Mouse (Mus musculus): ENCODE measurements around the gene Mllt10. TPM values are rescaled to one million over a fixed set of nuclear protein-coding genes. Genes with fewer than 3 reads are reported as not detected.
A peak's percentile ranks its signal among the peaks of the same experiment; 100 is the strongest.

The Mllt10 gene
- polyA plus RNA-seq, 1 experiment from 2014 or later: 40.7 TPM

DNA sequence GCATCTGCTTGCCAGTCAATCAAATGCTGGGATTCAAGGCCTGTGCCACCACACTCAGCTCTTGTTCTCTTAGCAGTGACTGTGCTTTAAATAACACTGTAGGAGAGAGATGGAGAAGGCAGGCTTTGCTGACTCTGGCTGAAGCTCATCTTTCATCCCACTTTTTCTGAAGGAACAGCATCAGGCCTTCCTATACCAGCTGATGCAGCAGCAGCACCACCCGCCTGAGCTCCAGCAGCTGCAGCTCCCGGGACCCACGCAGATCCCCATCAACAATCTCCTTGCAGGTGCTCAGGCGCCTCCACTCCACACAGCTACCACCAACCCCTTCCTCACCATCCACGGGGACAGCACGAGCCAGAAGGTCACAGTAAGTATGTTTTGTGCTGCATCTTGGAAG is 153.5 kb downstream of the Mllt10 start:
- Histone ChIP-seq H3K4me2 (ENCODE audit: low read depth, low read length) (no peak overlapping the region), H3K9me3 (replicated peaks; ENCODE audit: control insufficient read depth, low read length) (no peaks in the 10 kb centered on the region), H3K4me1 (ENCODE audit: control insufficient read depth, insufficient read depth, low read length) (no peaks in the 10 kb centered on the region), H3K36me3 (ENCODE audit: control insufficient read depth, insufficient read depth) (peaks cover 58% of the 10 kb centered on the region), H3K27me3 (ENCODE audit: control insufficient read depth, insufficient read depth, low read length) (no peaks in the 10 kb centered on the region), H3K27ac (ENCODE audit: low read length) (no peak overlapping the region), H3K9ac (ENCODE audit: low read length) (no peak overlapping the region), H3K4me3 (ENCODE audit: low read length) (no peak overlapping the region)
- WGBS: 87% methylated on average over 6 of the region's 6 CpGs
- no peak for ATAC-seq (replicated peaks; ENCODE audit: extremely low read depth, insufficient read depth, low FRiP score)

DNA sequence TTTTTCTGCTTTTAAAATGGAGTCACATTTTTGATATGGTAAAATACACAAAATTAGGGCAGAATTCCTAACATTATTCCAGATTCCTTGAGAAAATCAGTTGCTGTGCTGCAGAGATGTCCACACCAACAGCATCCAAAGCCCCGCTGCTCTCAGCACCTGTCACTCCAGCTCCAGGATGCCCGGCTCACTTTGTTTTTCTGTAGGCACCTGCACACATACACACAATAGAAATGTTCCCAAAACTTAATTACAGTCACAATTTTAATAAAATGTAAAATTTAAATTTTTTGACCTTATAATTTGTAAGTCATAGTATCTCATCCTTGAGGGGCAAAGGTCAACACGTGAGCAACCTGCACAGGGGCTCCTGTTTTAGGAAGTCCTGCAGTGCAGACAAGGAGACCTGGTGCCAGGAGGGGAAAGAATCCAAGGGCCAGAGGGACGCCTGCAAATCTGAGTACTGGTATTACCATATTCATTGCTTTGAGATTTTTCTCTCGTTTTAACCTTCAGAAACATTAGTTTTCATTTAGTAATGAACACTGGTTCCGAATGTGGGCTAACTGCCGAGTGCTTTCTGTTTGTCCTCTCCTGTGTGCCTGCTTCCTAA is 154.3 kb downstream of the Mllt10 start:
- WGBS: 93% methylated on average over 7 of the region's 7 CpGs
- no peaks in the 10 kb centered on the region for H3K9me3 ChIP-seq (replicated peaks; ENCODE audit: control insufficient read depth, low read length)
- no peak overlapping the region for H3K4me2 ChIP-seq (ENCODE audit: low read depth, low read length)
- ATAC-seq (replicated peaks; ENCODE audit: extremely low read depth, insufficient read depth, low FRiP score): no peak
- H3K9ac ChIP-seq (ENCODE audit: low read length): no peak overlapping the region
- H3K4me3 ChIP-seq (ENCODE audit: low read length): no peak overlapping the region
- H3K36me3 ChIP-seq (ENCODE audit: control insufficient read depth, insufficient read depth): peaks cover 55% of the 10 kb centered on the region
- no peaks in the 10 kb centered on the region for H3K4me1 ChIP-seq (ENCODE audit: control insufficient read depth, insufficient read depth, low read length)
- no peaks in the 10 kb centered on the region for H3K27me3 ChIP-seq (ENCODE audit: control insufficient read depth, insufficient read depth, low read length)
- no peak overlapping the region for H3K27ac ChIP-seq (ENCODE audit: low read length)

DNA sequence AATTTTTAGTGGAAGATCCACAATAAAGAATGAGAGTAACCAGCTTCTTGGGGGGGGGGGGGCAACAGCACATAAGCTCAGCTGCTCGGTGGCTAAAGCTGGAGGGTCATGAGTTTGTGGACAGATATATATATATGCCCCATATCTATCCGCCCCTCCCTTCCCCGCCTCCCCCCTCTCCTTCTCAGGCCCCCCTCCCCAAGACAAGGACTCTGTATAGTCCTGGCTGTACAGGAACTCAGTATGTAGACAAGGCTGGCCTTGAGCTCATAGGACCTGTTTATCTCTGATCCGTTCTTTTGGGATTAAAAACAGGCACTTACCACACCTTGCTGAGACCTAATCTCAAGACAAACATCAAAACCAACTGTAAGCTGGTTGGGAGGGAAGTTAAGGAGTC is 154.9 kb downstream of the Mllt10 start:
- ATAC-seq (replicated peaks; ENCODE audit: extremely low read depth, insufficient read depth, low FRiP score): no peak
- H3K9ac ChIP-seq (ENCODE audit: low read length): no peak overlapping the region
- H3K36me3 ChIP-seq (ENCODE audit: control insufficient read depth, insufficient read depth): peaks cover 61% of the 10 kb centered on the region
- WGBS: 91% methylated on average over 4 of the region's 4 CpGs
- H3K4me3 ChIP-seq (ENCODE audit: low read length): no peak overlapping the region
- H3K4me1 ChIP-seq (ENCODE audit: control insufficient read depth, insufficient read depth, low read length): no peaks in the 10 kb centered on the region
- no peak overlapping the region for H3K27ac ChIP-seq (ENCODE audit: low read length)
- H3K27me3 ChIP-seq (ENCODE audit: control insufficient read depth, insufficient read depth, low read length): no peaks in the 10 kb centered on the region
- H3K4me2 ChIP-seq (ENCODE audit: low read depth, low read length): no peak overlapping the region
- H3K9me3 ChIP-seq (replicated peaks; ENCODE audit: control insufficient read depth, low read length): no peaks in the 10 kb centered on the region

DNA sequence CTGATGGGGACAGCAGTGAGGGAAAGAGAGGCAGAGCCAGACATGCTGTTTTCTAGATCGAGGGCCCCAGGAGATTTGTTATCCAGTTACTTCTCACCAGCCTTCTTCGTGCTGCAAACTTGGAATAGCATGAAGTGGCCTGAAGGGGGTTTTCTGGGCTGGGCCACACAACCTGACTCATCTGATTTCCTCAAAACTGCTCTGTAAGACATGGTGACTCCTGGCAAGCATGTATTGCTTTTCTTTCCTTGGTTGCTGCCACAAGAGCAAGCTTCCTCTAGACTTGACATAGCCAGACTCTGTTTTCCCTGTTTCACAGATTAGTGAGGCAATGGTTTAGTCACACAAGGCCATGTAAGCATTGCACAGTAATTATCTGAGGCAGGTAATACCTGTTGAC is 159.0 kb downstream of the Mllt10 start:
- H3K4me2 ChIP-seq (ENCODE audit: low read depth, low read length): no peak overlapping the region
- no peak overlapping the region for H3K4me3 ChIP-seq (ENCODE audit: low read length)
- 57% methylated on average over 2 of the region's 2 CpGs for WGBS
- H3K9ac ChIP-seq (ENCODE audit: low read length): no peak overlapping the region
- no peak for ATAC-seq (replicated peaks; ENCODE audit: extremely low read depth, insufficient read depth, low FRiP score)
- H3K27ac ChIP-seq (ENCODE audit: low read length): no peak overlapping the region
- H3K36me3 ChIP-seq (ENCODE audit: control insufficient read depth, insufficient read depth): peaks cover 47% of the 10 kb centered on the region
- H3K27me3 ChIP-seq (ENCODE audit: control insufficient read depth, insufficient read depth, low read length): no peaks in the 10 kb centered on the region
- peaks cover under 1% of the 10 kb centered on the region; the same call in 1 of the 2 replicates for H3K4me1 ChIP-seq (ENCODE audit: control insufficient read depth, insufficient read depth, low read length)
- H3K9me3 ChIP-seq (replicated peaks; ENCODE audit: control insufficient read depth, low read length): no peaks in the 10 kb centered on the region

DNA sequence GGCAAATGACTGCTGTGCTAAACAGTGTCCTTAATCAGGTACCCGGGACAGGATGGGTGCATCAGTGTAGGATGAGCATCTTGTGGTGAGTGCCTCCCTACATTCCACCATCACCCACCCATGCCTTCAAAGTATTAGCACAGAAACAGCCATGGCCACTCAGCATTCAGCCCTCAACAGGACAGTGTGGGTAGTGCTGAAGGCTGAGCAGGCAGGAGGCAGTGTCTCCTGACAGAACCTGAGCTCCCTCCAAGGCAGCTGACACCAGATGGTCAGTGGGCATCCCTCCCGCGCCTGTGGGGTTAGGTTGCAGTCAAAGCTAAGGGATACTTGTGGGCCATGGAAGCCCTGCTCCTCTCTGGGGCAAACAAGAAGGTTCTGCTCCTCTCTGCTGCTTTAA is 162.8 kb downstream of the Mllt10 start:
- no peaks in the 10 kb centered on the region for H3K27me3 ChIP-seq (ENCODE audit: control insufficient read depth, insufficient read depth, low read length)
- H3K36me3 ChIP-seq (ENCODE audit: control insufficient read depth, insufficient read depth): peaks cover 26% of the 10 kb centered on the region
- peaks cover 11% of the 10 kb centered on the region for H3K4me1 ChIP-seq (ENCODE audit: control insufficient read depth, insufficient read depth, low read length)
- no peak overlapping the region for H3K4me3 ChIP-seq (ENCODE audit: low read length)
- 72% methylated on average over 3 of the region's 3 CpGs for WGBS
- no peaks in the 10 kb centered on the region for H3K9me3 ChIP-seq (replicated peaks; ENCODE audit: control insufficient read depth, low read length)
- no peak overlapping the region for H3K27ac ChIP-seq (ENCODE audit: low read length)
- no peak overlapping the region for H3K4me2 ChIP-seq (ENCODE audit: low read depth, low read length)
- ATAC-seq (replicated peaks; ENCODE audit: extremely low read depth, insufficient read depth, low FRiP score): no peak
- H3K9ac ChIP-seq (ENCODE audit: low read length): no peak overlapping the region

GRCm38 (mm10) chr2:18218500-18218899 is 163.5 kb downstream of the Mllt10 start:
- H3K27ac ChIP-seq (ENCODE audit: low read length): no peak overlapping the region
- ATAC-seq (replicated peaks; ENCODE audit: extremely low read depth, insufficient read depth, low FRiP score): no peak

GRCm38 (mm10) chr2:18219136-18219535 is 164.1 kb downstream of the Mllt10 start:
- Histone ChIP-seq H3K9ac (ENCODE audit: low read length) (no peak overlapping the region), H3K27ac (ENCODE audit: low read length) (no peak overlapping the region), H3K4me3 (ENCODE audit: low read length) (no peak overlapping the region), H3K4me2 (ENCODE audit: low read depth, low read length) (no peak overlapping the region), H3K4me1 (ENCODE audit: control insufficient read depth, insufficient read depth, low read length) (peaks cover 16% of the 10 kb centered on the region), H3K27me3 (ENCODE audit: control insufficient read depth, insufficient read depth, low read length) (no peaks in the 10 kb centered on the region), H3K9me3 (replicated peaks; ENCODE audit: control insufficient read depth, low read length) (no peaks in the 10 kb centered on the region), H3K36me3 (ENCODE audit: control insufficient read depth, insufficient read depth) (peaks cover 20% of the 10 kb centered on the region)
- peak; percentile 50; the same call in 1 of the 2 replicates for ATAC-seq (replicated peaks; ENCODE audit: extremely low read depth, insufficient read depth, low FRiP score)
- 34% methylated on average over 8 of the region's 8 CpGs for WGBS

More at GRCm38 (mm10) chr2:18218500-18218899, 163.5 kb downstream of the Mllt10 start:
- no peak overlapping the region for H3K4me2 ChIP-seq (ENCODE audit: low read depth, low read length)
- H3K4me1 ChIP-seq (ENCODE audit: control insufficient read depth, insufficient read depth, low read length): peaks cover 15% of the 10 kb centered on the region
- no peaks in the 10 kb centered on the region for H3K27me3 ChIP-seq (ENCODE audit: control insufficient read depth, insufficient read depth, low read length)
- no peak overlapping the region for H3K9ac ChIP-seq (ENCODE audit: low read length)
- peaks cover 20% of the 10 kb centered on the region for H3K36me3 ChIP-seq (ENCODE audit: control insufficient read depth, insufficient read depth)
- WGBS: 69% methylated on average over 5 of the region's 5 CpGs
- H3K4me3 ChIP-seq (ENCODE audit: low read length): no peak overlapping the region
- no peaks in the 10 kb centered on the region for H3K9me3 ChIP-seq (replicated peaks; ENCODE audit: control insufficient read depth, low read length)

DNA sequence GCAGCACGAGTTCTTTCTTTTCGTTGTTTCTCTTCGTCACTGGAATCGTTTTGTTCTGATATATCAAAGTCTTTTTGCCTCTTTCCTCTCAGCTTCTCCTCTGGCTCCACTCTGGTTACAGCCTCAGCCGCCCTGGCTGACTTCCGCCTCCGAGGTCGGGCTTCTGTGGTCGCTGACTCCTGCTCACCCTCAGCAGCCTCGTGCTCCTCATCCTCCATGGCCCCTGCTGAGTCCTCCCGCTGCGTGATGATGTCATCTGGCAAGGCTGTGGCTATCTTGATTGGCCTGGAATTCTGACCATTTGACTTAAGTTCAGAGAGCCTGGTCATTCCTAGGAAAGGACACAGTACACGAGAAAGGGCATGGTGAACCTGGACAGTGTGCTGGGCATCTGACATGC is 164.5 kb downstream of the Mllt10 start:
- no peaks in the 10 kb centered on the region for H3K9me3 ChIP-seq (replicated peaks; ENCODE audit: control insufficient read depth, low read length)
- H3K27ac ChIP-seq (ENCODE audit: low read length): no peak overlapping the region
- no peaks in the 10 kb centered on the region for H3K27me3 ChIP-seq (ENCODE audit: control insufficient read depth, insufficient read depth, low read length)
- H3K4me2 ChIP-seq (ENCODE audit: low read depth, low read length): no peak overlapping the region
- ATAC-seq (replicated peaks; ENCODE audit: extremely low read depth, insufficient read depth, low FRiP score): 0 out of 2 replicates have a peak, but pooled peaks have one; percentile 30
- H3K4me1 ChIP-seq (ENCODE audit: control insufficient read depth, insufficient read depth, low read length): peaks cover 16% of the 10 kb centered on the region
- peaks cover 17% of the 10 kb centered on the region for H3K36me3 ChIP-seq (ENCODE audit: control insufficient read depth, insufficient read depth)
- no peak overlapping the region for H3K4me3 ChIP-seq (ENCODE audit: low read length)
- H3K9ac ChIP-seq (ENCODE audit: low read length): no peak overlapping the region
- WGBS: 65% methylated on average over 13 of the region's 13 CpGs

DNA sequence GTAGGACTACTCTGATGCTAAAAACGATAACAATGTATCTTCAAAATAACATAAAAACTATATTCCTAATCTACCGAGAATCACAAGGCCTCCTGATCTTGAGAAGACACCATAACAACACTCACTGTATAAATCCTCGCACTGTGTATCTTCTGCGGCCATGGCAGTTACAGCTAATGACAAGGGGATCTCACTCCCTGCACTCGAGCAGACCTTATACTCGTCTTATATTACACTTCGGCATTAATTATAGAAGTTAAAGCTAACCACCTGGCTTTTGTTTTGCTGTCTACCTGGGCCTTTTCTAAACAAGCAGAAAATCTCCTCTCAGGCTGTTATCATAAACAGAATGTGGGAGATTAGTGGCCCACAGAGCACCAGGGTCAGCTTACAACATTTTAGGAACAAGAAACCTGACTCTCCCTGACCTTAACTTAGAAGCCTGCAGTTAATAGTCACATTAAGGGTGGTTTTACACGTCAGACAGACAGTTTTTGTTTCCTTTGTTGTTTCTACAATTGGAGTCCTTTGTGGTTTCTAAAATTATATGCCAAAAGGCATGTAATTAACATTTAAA is 173.5 kb downstream of the Mllt10 start:
- WGBS: 65% methylated on average over 8 of the region's 8 CpGs
- no peak overlapping the region for H3K9ac ChIP-seq (ENCODE audit: low read length)
- peaks cover 3% of the 10 kb centered on the region; the same call in 1 of the 2 replicates for H3K4me1 ChIP-seq (ENCODE audit: control insufficient read depth, insufficient read depth, low read length)
- no peak for ATAC-seq (replicated peaks; ENCODE audit: extremely low read depth, insufficient read depth, low FRiP score)
- no peak overlapping the region for H3K4me3 ChIP-seq (ENCODE audit: low read length)
- no peaks in the 10 kb centered on the region for H3K27me3 ChIP-seq (ENCODE audit: control insufficient read depth, insufficient read depth, low read length)
- H3K9me3 ChIP-seq (replicated peaks; ENCODE audit: control insufficient read depth, low read length): no peaks in the 10 kb centered on the region
- no peak overlapping the region for H3K4me2 ChIP-seq (ENCODE audit: low read depth, low read length)
- no peaks in the 10 kb centered on the region; the same call in 1 of the 2 replicates for H3K36me3 ChIP-seq (ENCODE audit: control insufficient read depth, insufficient read depth)
- no peak overlapping the region for H3K27ac ChIP-seq (ENCODE audit: low read length)

Data from heart, embryonic 16.5 days (tissue).